18 mouse cellular contexts compared by ENCODE assay signal in genomic region chr7:97709204-97709603, GRCm38 (mm10). TPM values are rescaled to one million over a fixed set of nuclear protein-coding genes. Genes with fewer than 3 reads are reported as not detected.
DNase-seq lines count a peak whose midpoint lies in the region; ATAC-seq lines count a peak whose summit lies in the region.
"Had no signal": no experiment of that assay in that cellular context is flagged by ENCODE, and none has a peak within 500 bp of the region (broad histone marks: within the 10 kb centered on the region; RNA-seq: fewer than 3 reads in every experiment).

No protein-coding gene starts in this region.

- no peaks in the 10 kb centered on the region for H3K27me3 ChIP-seq in stomach, embryonic 14.5 days (ENCODE audit: control insufficient read depth, insufficient read depth, low read length)
- no peaks in the 10 kb centered on the region for H3K27me3 ChIP-seq in midbrain, embryonic 14.5 days (ENCODE audit: control insufficient read depth, insufficient read depth, low read length)
- H3K27me3 ChIP-seq: kidney, embryonic 15.5 days had no signal

- H3K9ac ChIP-seq in stomach, embryonic 14.5 days (replicated peaks; ENCODE audit: low read depth, low read length), result no peak overlapping the region
- H3K9ac ChIP-seq in midbrain, embryonic 14.5 days (replicated peaks; ENCODE audit: low read length), result no peak overlapping the region
- H3K9ac ChIP-seq: kidney, embryonic 15.5 days had no signal

- H3K9me3 ChIP-seq in stomach, embryonic 14.5 days (ENCODE audit: control insufficient read depth, low read depth, low read length), result no peaks in the 10 kb centered on the region
- no peaks in the 10 kb centered on the region for H3K9me3 ChIP-seq in midbrain, embryonic 14.5 days (ENCODE audit: control insufficient read depth, low read length)
- H3K9me3 ChIP-seq: kidney, embryonic 15.5 days had no signal

- no peak overlapping the region for H3K4me2 ChIP-seq in stomach, embryonic 14.5 days (replicated peaks; ENCODE audit: low read depth, low read length)
- no peak overlapping the region for H3K4me2 ChIP-seq in midbrain, embryonic 14.5 days (ENCODE audit: low read length)
- H3K4me2 ChIP-seq: heart, embryonic 11.5 days; kidney, embryonic 15.5 days had no signal

- 89% methylated on average over 3 of the region's 3 CpGs for WGBS in stomach, embryonic 14.5 days
- WGBS in midbrain, embryonic 14.5 days, result 92% methylated on average over 3 of the region's 3 CpGs

- DNase-seq in heart, adult 11 months, result peak; percentile 87
- DNase-seq in heart, postnatal 36 days, result no peak
- peak; percentile 30 to 50 for DNase-seq in left cerebral cortex, adult 18-20 months (ENCODE audit: low spot score in 2 of 2)
- no peak for DNase-seq in left cerebral cortex, postnatal 10 days (ENCODE audit: extremely low spot score in 1 of 2, low spot score in 2 of 2)
- no peak for DNase-seq in midbrain, embryonic 14.5 days
- DNase-seq: adrenal gland, adult 2 months; cerebellum, adult 9-10 months; gastrocnemius, postnatal 14 days; heart, postnatal 4 days; liver; lung, adult 18-20 months; spleen, adult 18-20 months had no signal

- H3K36me3 ChIP-seq in stomach, embryonic 14.5 days (ENCODE audit: control insufficient read depth, insufficient read depth, low read length), result peaks cover 24% of the 10 kb centered on the region
- peaks cover 30% of the 10 kb centered on the region for H3K36me3 ChIP-seq in midbrain, embryonic 14.5 days (ENCODE audit: control insufficient read depth, insufficient read depth, low read length)

- no peak overlapping the region for H3K27ac ChIP-seq in stomach, embryonic 14.5 days (ENCODE audit: low read length)
- H3K27ac ChIP-seq in midbrain, embryonic 14.5 days (replicated peaks; ENCODE audit: low read depth, low read length), result no peak overlapping the region
- H3K27ac ChIP-seq: kidney, embryonic 15.5 days; macrophage had no signal

- intact Hi-C loops in heart, postnatal 36 days (cut with DNase I), result no loop called here
- intact Hi-C loops in left cerebral cortex, postnatal 10 days (cut with DNase I), result no loop called here

- peak; percentile 94 for ATAC-seq in common myeloid progenitor, adult 5-6 weeks (replicated peaks; ENCODE audit: low read depth, poor library complexity, severe bottlenecking)
- ATAC-seq in stomach, embryonic 14.5 days (ENCODE audit: insufficient number of reproducible peaks, insufficient read depth, low FRiP score, low read depth), result 0 out of 2 replicates have a peak, but pooled peaks have one; percentile 33
- ATAC-seq in midbrain, embryonic 14.5 days (ENCODE audit: low FRiP score, low TSS enrichment), result no peak
- no peak; the same call in 1 of the 2 replicates for ATAC-seq in erythroblast, adult 5-6 weeks (replicated peaks; ENCODE audit: low FRiP score, poor library complexity, severe bottlenecking)

- H3K4me3 ChIP-seq in stomach, embryonic 14.5 days (ENCODE audit: low read depth, low read length), result no peak overlapping the region
- H3K4me3 ChIP-seq in midbrain, embryonic 14.5 days (replicated peaks; ENCODE audit: low read depth, low read length), result no peak overlapping the region
- H3K4me3 ChIP-seq: kidney, embryonic 15.5 days had no signal

- no peaks in the 10 kb centered on the region for H3K4me1 ChIP-seq in stomach, embryonic 14.5 days (ENCODE audit: control insufficient read depth, insufficient read depth, low read length)
- H3K4me1 ChIP-seq in midbrain, embryonic 14.5 days (ENCODE audit: control insufficient read depth, insufficient read depth, low read length), result no peaks in the 10 kb centered on the region
- H3K4me1 ChIP-seq: kidney, embryonic 15.5 days had no signal

RNA-seq across cellular contexts. Expression of gene Clns1a, which starts 12.8 kb away (rescaled TPM):
- 10 to 100 TPM; 23.1 to 28.8 TPM for total RNA-seq in heart, postnatal 36 days (2021)
- 10 to 100 TPM; 89.6 to 94.8 TPM for total RNA-seq in left cerebral cortex, adult 18-20 months (2021)
- total RNA-seq in left cerebral cortex, postnatal 10 days (2021), result 10 to 100 TPM; 72.0 to 78.5 TPM
- 158 and 175 TPM in 2 replicates for total RNA-seq in common myeloid progenitor, adult 5-6 weeks (2017)
- 179 and 182 TPM in 2 replicates for polyA plus RNA-seq in stomach, embryonic 14.5 days (2014; fragmentation: Nextera tagmentation; extraction: Ambion mirVana)
- polyA plus RNA-seq in midbrain, embryonic 14.5 days (2014; fragmentation: Nextera tagmentation; extraction: Ambion mirVana), result 190 and 195 TPM in 2 replicates
- 10.2 and 28.0 TPM in 2 replicates for total RNA-seq in erythroblast, adult 5-6 weeks (2015; ENCODE audit: low replicate concordance)
- 27.5 and 32.1 TPM in 2 replicates for total RNA-seq in erythroblast, adult 5-6 weeks (2017; ENCODE audit: low replicate concordance)

RNA-seq across cellular contexts. Expression of gene Aqp11, which starts 28.9 kb away (rescaled TPM):
- 1 to 10 TPM; 1.2 to 3.3 TPM for total RNA-seq in heart, postnatal 36 days (2021)
- 10 to 100 TPM; 26.4 to 27.9 TPM for total RNA-seq in left cerebral cortex, adult 18-20 months (2021)
- total RNA-seq in left cerebral cortex, postnatal 10 days (2021), result 10 to 100 TPM; 22.4 to 24.4 TPM
- total RNA-seq in common myeloid progenitor, adult 5-6 weeks (2017), result 5.2 and 14.0 TPM in 2 replicates
- 12.1 and 13.3 TPM in 2 replicates for polyA plus RNA-seq in stomach, embryonic 14.5 days (2014; fragmentation: Nextera tagmentation; extraction: Ambion mirVana)
- 17.2 and 18.5 TPM in 2 replicates for polyA plus RNA-seq in midbrain, embryonic 14.5 days (2014; fragmentation: Nextera tagmentation; extraction: Ambion mirVana)
- 3.5 TPM in 1 of 2 replicates, not detected in the other for total RNA-seq in erythroblast, adult 5-6 weeks (2015; ENCODE audit: low replicate concordance)
- total RNA-seq in erythroblast, adult 5-6 weeks (2017; ENCODE audit: low replicate concordance), result 0.34 and 2.1 TPM in 2 replicates

Comparison
In these comparisons a context has a peak if more than half of its experiments do, and no peak if none do; other contexts are left out.
1. DNase-seq: peak in heart, adult 11 months (single experiment) and left cerebral cortex, adult 18-20 months (2 of 2); none in heart, postnatal 36 days (0 of 2), left cerebral cortex, postnatal 10 days (0 of 2) and midbrain, embryonic 14.5 days (single experiment).
2. ATAC-seq: peak in common myeloid progenitor, adult 5-6 weeks (single experiment) and stomach, embryonic 14.5 days (single experiment); none in midbrain, embryonic 14.5 days (single experiment) and erythroblast, adult 5-6 weeks (single experiment).